Mouse (Mus musculus) T-helper 17 cell (primary cell): ENCODE measurements around the gene Tomm70a.

Experiments
- in situ Hi-C, 2 experiments: fragments of 300-600 bp; cut with MboI, MseI; formaldehyde crosslinking; loops; 1 replicate in 1 of 2; 2 replicates in 1 of 2; pipeline ENCODE4 v1.15.1; 2025; ENCODE audit warnings: high pct_unique_total_duplicates in 2 of 2

Tomm70a gene

GRCm38 (mm10) chr16:57120913-57121815 lies at the start of gene Tomm70a:
Gene Tomm70a, plus strand, starts transcription at chr16:57121703.
- in situ Hi-C loops: no loop called here

GRCm38 (mm10) chr16:57075986-57076385 lies 45.5 kb upstream of the Tomm70a start:
- in situ Hi-C loops: no loop called here

- in situ Hi-C loops: no loop called here
Measured at GRCm38 (mm10) chr16:57079577-57079976, 41.9 kb upstream of the Tomm70a start.

- in situ Hi-C loops: loop anchor here (10.0 kb wide), 1 partner anchor 318 kb away; no protein-coding TSS in a partner anchor
Measured at GRCm38 (mm10) chr16:57092460-57092859, 29.0 kb upstream of the Tomm70a start.

- in situ Hi-C loops: loop anchor here (10.0 kb wide), 1 partner anchor 318 kb away; no protein-coding TSS in a partner anchor
Measured at GRCm38 (mm10) chr16:57092911-57093605, 28.4 kb upstream of the Tomm70a start.

- in situ Hi-C loops: loop anchor here (10.0 kb wide), 1 partner anchor 324 kb away; no protein-coding TSS in a partner anchor
Measured at GRCm38 (mm10) chr16:57098468-57099144, 22.9 kb upstream of the Tomm70a start.

- in situ Hi-C loops: loop anchor here (10.0 kb wide), 2 partner anchors 325 to 1035 kb away; no protein-coding TSS in a partner anchor
Measured at GRCm38 (mm10) chr16:57099572-57100237, 21.8 kb upstream of the Tomm70a start.

GRCm38 (mm10) chr16:57101174-57101573 lies 20.3 kb upstream of the Tomm70a start:
- in situ Hi-C loops: loop anchor here in 1 of 2 experiments (10.0 kb wide), 1 partner anchor 1034 kb away; no protein-coding TSS in a partner anchor

- in situ Hi-C loops: loop anchor here in 1 of 2 experiments (10.0 kb wide), 1 partner anchor 1028 kb away; no protein-coding TSS in a partner anchor
Measured at GRCm38 (mm10) chr16:57106185-57106960, 15.1 kb upstream of the Tomm70a start.

- in situ Hi-C loops: loop anchor here in 1 of 2 experiments (5.0 kb wide), 1 partner anchor 51 kb away; the partner anchor contains the start of gene Nit2
Measured at GRCm38 (mm10) chr16:57116066-57116465, 5.4 kb upstream of the Tomm70a start.

GRCm38 (mm10) chr16:57117562-57117961 lies 3.9 kb upstream of the Tomm70a start:
- in situ Hi-C loops: loop anchor here in 1 of 2 experiments (5.0 kb wide), 1 partner anchor 50 kb away; the partner anchor contains the start of gene Nit2

GRCm38 (mm10) chr16:57121816-57122415 lies 413 bp downstream of the Tomm70a start:
- in situ Hi-C loops: no loop called here

- in situ Hi-C loops: no loop called here
Measured at GRCm38 (mm10) chr16:57122682-57123445, 1.4 kb downstream of the Tomm70a start.

GRCm38 (mm10) chr16:57126268-57126667 lies 4.8 kb downstream of the Tomm70a start:
- in situ Hi-C loops: loop anchor here in 1 of 2 experiments (25.0 kb wide), 1 partner anchor 1114 kb away; no protein-coding TSS in a partner anchor

- in situ Hi-C loops: loop anchor here in 1 of 2 experiments (25.0 kb wide), 1 partner anchor 1116 kb away; no protein-coding TSS in a partner anchor
Measured at GRCm38 (mm10) chr16:57127825-57128224, 6.3 kb downstream of the Tomm70a start.

- in situ Hi-C loops: loop anchor here in 1 of 2 experiments (25.0 kb wide), 1 partner anchor 1119 kb away; no protein-coding TSS in a partner anchor
Measured at GRCm38 (mm10) chr16:57130752-57131400, 9.4 kb downstream of the Tomm70a start.

GRCm38 (mm10) chr16:57131544-57131943 lies 10.0 kb downstream of the Tomm70a start:
- in situ Hi-C loops: loop anchor here in 1 of 2 experiments (25.0 kb wide), 1 partner anchor 1119 kb away; no protein-coding TSS in a partner anchor

GRCm38 (mm10) chr16:57132326-57132725 lies 10.8 kb downstream of the Tomm70a start:
- in situ Hi-C loops: loop anchor here in 1 of 2 experiments (25.0 kb wide), 1 partner anchor 1120 kb away; no protein-coding TSS in a partner anchor
